Mouse (Mus musculus) CH12.LX (cell line): ENCODE data around the gene Spata4.

Source experiments
- CHD2 ChIP-seq: IDR thresholded peaks from 2 replicates; pipeline ENCODE4 v1.6.1; 2011; ENCODE audit warnings: low read length, improper control_type of control experiment
- CTCF ChIP-seq, 2 experiments: IDR thresholded peaks in 1 of 2; conservative IDR thresholded peaks in 1 of 2; 2 replicates each; pipeline ENCODE4 v1.5.1; 2011 to 2012; ENCODE audit warnings: low read depth in 2 of 2, low read length in 2 of 2, improper control_type of control experiment in 1 of 2, inconsistent platforms in 1 of 2, mild to moderate bottlenecking in 1 of 2, moderate library complexity in 1 of 2
- HCFC1 ChIP-seq: IDR thresholded peaks from 2 replicates; pipeline ENCODE4 v1.6.1; 2012; ENCODE audit warnings: low read depth, mild to moderate bottlenecking, inconsistent platforms, low read length, improper control_type of control experiment
- IRF4 ChIP-seq: IDR thresholded peaks from 2 replicates; pipeline ENCODE4 v1.6.1; 2014; ENCODE audit warnings: low read depth, mild to moderate bottlenecking, inconsistent platforms, low read length, improper control_type of control experiment
- JUND ChIP-seq: conservative IDR thresholded peaks from 2 replicates; pipeline ENCODE4 v1.6.1; 2011; ENCODE audit warnings: low read depth, low read length, improper control_type of control experiment
- MAFK ChIP-seq: IDR thresholded peaks from 2 replicates; pipeline ENCODE4 v1.6.1; 2011; ENCODE audit warnings: low read length, improper control_type of control experiment; ENCODE audit not compliant: insufficient replicate concordance
- NELFE ChIP-seq: IDR thresholded peaks from 2 replicates; pipeline ENCODE4 v1.6.1; 2011; ENCODE audit warnings: low read depth, low read length, improper control_type of control experiment
- POLR2A ChIP-seq: IDR thresholded peaks from 2 replicates; pipeline ENCODE4 v1.6.1; 2011; ENCODE audit warnings: low read depth, mild to moderate bottlenecking, improper control_type of control experiment, low read length
- TCF12 ChIP-seq: IDR thresholded peaks from 2 replicates; pipeline ENCODE4 v1.6.1; 2014; ENCODE audit warnings: low read depth, mild to moderate bottlenecking, inconsistent platforms, low read length, improper control_type of control experiment
- UBTF ChIP-seq: IDR thresholded peaks from 2 replicates; pipeline ENCODE4 v1.6.1; 2012; ENCODE audit warnings: low read depth, mild to moderate bottlenecking, inconsistent platforms, low read length, improper control_type of control experiment, moderate library complexity
- USF1 ChIP-seq: IDR thresholded peaks from 2 replicates; pipeline ENCODE4 v1.6.1; 2014; ENCODE audit warnings: low read depth, mild to moderate bottlenecking, inconsistent platforms, low read length, improper control_type of control experiment
- ZNF384 ChIP-seq: IDR thresholded peaks from 2 replicates; pipeline ENCODE4 v1.6.1; 2012; ENCODE audit warnings: low read depth, low read length, improper control_type of control experiment, inconsistent platforms

DNA sequence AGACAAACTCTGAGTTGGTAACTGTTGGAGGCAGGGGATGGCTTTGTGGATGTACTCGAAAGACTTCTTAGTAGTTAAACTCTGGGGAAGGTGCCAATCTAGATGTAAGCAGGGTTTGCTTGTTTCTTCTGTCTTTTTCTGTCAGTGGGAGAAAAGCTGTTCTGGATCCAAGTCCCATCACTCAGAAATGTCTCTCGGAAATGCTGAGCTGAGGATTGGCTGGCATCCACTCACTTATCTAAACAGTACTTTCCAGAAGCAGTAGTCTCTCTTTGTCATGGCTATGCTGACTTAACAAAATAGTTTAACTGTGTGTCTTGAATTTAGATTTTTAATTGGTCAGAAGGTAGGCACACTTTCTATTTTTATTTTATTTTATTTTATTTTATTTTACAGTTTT, 33.4 kb upstream of the Spata4 start:
- no peak for TF ChIP-seq UBTF
- no peak for TF ChIP-seq CHD2
- TF ChIP-seq USF1, result no peak
- no peak for TF ChIP-seq CTCF (conservative IDR thresholded peaks at IDR 0.05 in 1 of 2, IDR thresholded peaks at IDR 0.05 in 1 of 2; ENCODE audit: low read depth in 2 of 2, low read length in 2 of 2)
- TF ChIP-seq POLR2A, result no peak
- TF ChIP-seq HCFC1, result no peak
- no peak for TF ChIP-seq TCF12
- TF ChIP-seq MAFK, result no peak
- no peak for TF ChIP-seq ZNF384
- no peak for TF ChIP-seq JUND
- no peak for TF ChIP-seq NELFE
- no peak for TF ChIP-seq IRF4
